Mouse (Mus musculus): ENCODE results near the gene Olfr963. TPM values are rescaled to one million over a fixed set of nuclear protein-coding genes. Genes with fewer than 3 reads are reported as not detected.
A peak's percentile ranks its signal among the peaks of the same experiment; 100 is the strongest.
"Not testable (repeated sequence)": the region's sequence is repeated elsewhere in the genome, so short reads cannot be mapped to it uniquely, and the experiment has no call there.

Olfr963 gene
- total and polyA plus RNA-seq, 2 experiments from 2014 or later: not detected

DNA sequence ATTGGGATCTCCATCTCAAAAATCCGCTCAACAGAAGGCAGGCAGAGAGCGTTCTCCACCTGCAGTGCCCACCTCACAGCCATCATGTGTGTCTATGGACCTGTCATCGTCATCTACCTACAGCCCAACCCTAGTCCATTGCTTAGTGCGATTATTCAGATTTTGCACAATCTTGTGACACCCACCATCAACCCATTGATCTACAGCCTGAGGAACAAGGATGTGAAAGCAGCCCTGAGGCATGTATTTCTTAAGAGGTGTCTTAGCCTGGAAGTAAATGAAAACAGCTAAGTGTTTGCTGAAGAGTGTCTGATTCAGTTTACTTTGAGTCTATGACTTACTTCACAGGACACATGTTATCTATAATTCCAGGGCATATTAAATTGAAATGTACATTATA, 19.6 kb upstream of the Olfr963 start:
- Histone ChIP-seq H3K36me3 (ENCODE audit: insufficient read depth) (no peaks in the 10 kb centered on the region), H3K4me1 (ENCODE audit: insufficient read depth) (no peaks in the 10 kb centered on the region), H3K27me3 (ENCODE audit: insufficient read depth, low read length) (no peaks in the 10 kb centered on the region), H3K27ac (ENCODE audit: low read depth, low read length) (no peak overlapping the region), H3K4me2 (ENCODE audit: low read depth) (no peak overlapping the region), H3K9me3 (ENCODE audit: low read length) (no peaks in the 10 kb centered on the region), H3K4me3 (ENCODE audit: low read depth, low read length) (no peak overlapping the region), H3K9ac (no peak overlapping the region)
- no peak for ATAC-seq
- DNase-seq: no peak
- 94% methylated on average over 4 of the region's 4 CpGs for WGBS
- no peak for TF ChIP-seq CTCF (IDR thresholded peaks at IDR 0.05; ENCODE audit: low read depth)

DNA sequence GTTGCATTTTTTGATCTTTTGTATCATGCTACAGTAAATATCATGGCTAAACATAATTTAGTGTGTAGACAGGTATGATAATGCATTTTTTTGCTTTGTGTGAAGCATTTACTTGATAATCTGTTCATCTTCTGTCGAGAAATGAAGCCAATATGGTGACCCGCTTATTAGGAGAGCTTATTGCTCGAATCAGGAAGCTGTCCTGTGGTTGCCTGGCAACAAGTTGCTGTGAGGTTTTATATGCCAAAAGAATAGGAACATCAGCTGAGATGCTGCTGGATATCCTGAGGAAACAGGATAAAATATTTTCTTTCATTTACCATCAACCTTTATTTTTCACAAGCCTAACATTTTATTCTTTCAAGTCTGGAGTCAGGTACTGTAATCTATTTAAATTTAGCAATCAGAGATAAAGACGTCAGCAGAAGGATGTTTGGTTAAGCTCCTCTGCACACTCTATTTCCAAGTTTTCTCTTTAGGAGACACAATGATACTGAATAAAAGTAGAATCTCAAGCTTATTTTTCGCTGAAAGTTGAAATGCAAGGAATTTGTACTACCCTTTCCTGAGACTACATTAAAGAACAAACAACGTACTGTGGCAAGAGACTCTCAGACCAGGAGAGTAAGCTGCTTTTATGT, 12.1 kb upstream of the Olfr963 start:
- no peaks in the 10 kb centered on the region for H3K9me3 ChIP-seq (ENCODE audit: low read length)
- ATAC-seq (peak; percentile 63), DNase-seq (peak; percentile 45)
- no peak overlapping the region for H3K4me2 ChIP-seq (ENCODE audit: low read depth)
- 56% methylated on average over 6 of the region's 6 CpGs for WGBS
- no peaks in the 10 kb centered on the region for H3K36me3 ChIP-seq (ENCODE audit: insufficient read depth)
- H3K9ac ChIP-seq: no peak overlapping the region
- no peak for TF ChIP-seq CTCF (IDR thresholded peaks at IDR 0.05; ENCODE audit: low read depth)
- H3K27me3 ChIP-seq (ENCODE audit: insufficient read depth, low read length): no peaks in the 10 kb centered on the region
- H3K4me3 ChIP-seq (ENCODE audit: low read depth, low read length): no peak overlapping the region
- H3K27ac ChIP-seq (ENCODE audit: low read depth, low read length): no peak overlapping the region
- no peaks in the 10 kb centered on the region for H3K4me1 ChIP-seq (ENCODE audit: insufficient read depth)

DNA sequence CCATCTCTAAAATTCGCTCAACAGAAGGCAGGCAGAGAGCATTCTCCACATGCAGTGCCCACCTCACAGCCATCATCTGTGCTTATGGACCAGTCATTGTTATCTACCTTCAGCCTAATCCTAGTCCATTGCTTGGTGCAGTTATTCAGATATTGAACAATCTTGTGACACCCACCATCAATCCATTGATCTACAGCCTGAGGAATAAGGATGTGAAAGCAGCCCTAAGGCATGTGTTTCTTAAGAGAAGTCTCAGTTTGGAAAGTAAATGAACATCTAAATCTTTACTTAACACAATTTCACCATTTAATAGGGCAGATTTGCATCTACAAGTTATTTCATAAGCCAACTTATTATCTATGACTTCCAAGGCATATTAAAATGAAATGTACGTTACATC, 2.7 kb downstream of the Olfr963 start:
- H3K4me3 ChIP-seq (ENCODE audit: low read depth, low read length): no peak overlapping the region
- H3K27me3 ChIP-seq (ENCODE audit: insufficient read depth, low read length): no peaks in the 10 kb centered on the region
- no peak overlapping the region for H3K27ac ChIP-seq (ENCODE audit: low read depth, low read length)
- no peak for ATAC-seq
- DNase-seq: no peak
- no peaks in the 10 kb centered on the region for H3K36me3 ChIP-seq (ENCODE audit: insufficient read depth)
- no peaks in the 10 kb centered on the region for H3K9me3 ChIP-seq (ENCODE audit: low read length)
- no peaks in the 10 kb centered on the region for H3K4me1 ChIP-seq (ENCODE audit: insufficient read depth)
- H3K4me2 ChIP-seq (ENCODE audit: low read depth): no peak overlapping the region
- no peak for TF ChIP-seq CTCF (IDR thresholded peaks at IDR 0.05; ENCODE audit: low read depth)
- 85% methylated on average over 2 of the region's 2 CpGs for WGBS
- no peak overlapping the region for H3K9ac ChIP-seq

DNA sequence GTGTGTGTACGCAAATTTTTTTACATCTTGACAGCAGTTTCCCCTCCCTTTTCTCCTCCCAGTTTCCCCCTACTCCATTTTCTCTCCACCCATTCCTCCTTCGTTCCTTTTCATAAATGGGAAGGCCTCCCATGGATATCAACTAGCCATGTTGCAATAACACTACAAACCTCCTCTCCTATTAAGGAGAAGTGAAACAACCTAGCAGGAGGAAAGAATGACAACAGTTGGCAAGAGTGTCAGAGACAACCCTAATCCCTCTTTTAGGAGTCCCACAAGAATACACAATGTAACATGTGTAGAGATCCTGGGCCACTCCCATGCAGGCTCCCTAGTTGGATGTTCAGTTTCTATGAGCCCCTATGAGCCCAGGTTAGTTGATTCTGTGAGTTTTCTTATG, 7.8 kb downstream of the Olfr963 start:
- H3K36me3 ChIP-seq (ENCODE audit: insufficient read depth): no peaks in the 10 kb centered on the region
- H3K27me3 ChIP-seq (ENCODE audit: insufficient read depth, low read length): no peaks in the 10 kb centered on the region
- H3K9ac ChIP-seq: no peak overlapping the region
- H3K27ac ChIP-seq (ENCODE audit: low read depth, low read length): no peak overlapping the region
- ATAC-seq: no peak
- DNase-seq: no peak
- no peak overlapping the region for H3K4me3 ChIP-seq (ENCODE audit: low read depth, low read length)
- H3K9me3 ChIP-seq (ENCODE audit: low read length): no peaks in the 10 kb centered on the region
- H3K4me1 ChIP-seq (ENCODE audit: insufficient read depth): no peaks in the 10 kb centered on the region
- TF ChIP-seq CTCF (IDR thresholded peaks at IDR 0.05; ENCODE audit: low read depth): no peak
- H3K4me2 ChIP-seq (ENCODE audit: low read depth): no peak overlapping the region
- 85% methylated on average over 2 of the region's 2 CpGs for WGBS

DNA sequence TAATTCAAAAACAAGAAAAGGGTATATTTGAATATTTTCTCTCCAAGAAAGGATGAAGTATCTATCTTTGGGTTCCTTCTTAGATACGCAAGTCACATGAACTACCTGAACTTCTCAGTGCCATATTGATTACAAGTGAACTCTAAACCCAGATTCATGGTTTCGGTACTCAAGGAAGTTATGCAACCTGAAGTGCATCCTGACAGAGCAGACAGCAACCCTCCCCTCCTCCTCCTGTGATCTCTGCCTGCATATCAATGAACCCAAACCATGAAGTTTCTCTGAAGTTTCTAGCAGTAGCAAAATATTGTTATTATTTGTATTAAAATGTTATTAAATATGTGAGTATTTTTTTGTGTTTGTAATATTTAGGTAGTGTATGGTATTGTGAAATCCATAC, 11.6 kb downstream of the Olfr963 start:
- Histone ChIP-seq H3K36me3 (ENCODE audit: insufficient read depth) (no peaks in the 10 kb centered on the region), H3K4me3 (ENCODE audit: low read depth, low read length) (no peak overlapping the region)
- 98% methylated on average over 2 of the region's 2 CpGs for WGBS

DNA sequence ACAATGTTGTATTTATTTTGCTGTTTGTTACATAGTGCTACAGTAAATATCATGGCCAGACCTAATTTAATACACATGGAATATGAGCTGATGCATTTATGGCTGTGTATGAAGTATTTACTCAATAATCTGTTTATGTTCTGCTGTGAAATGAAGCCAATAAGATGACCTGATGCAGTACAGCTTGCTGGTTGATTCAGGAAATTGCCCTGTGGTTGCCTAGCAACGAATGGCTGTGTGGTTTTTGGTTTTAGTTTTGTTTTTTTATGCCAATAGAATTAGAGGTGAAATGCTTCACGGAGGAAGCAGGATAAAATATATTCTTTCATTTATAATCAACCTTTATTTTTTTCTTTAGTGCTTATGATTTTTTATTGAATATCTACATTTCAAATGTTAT, 12.3 kb downstream of the Olfr963 start:
- H3K4me2 ChIP-seq (ENCODE audit: low read depth): no peak overlapping the region
- DNase-seq (peak; percentile 31), ATAC-seq (no peak)

More for the DNA sequence above, 11.6 kb downstream of the Olfr963 start:
- no peak overlapping the region for H3K27ac ChIP-seq (ENCODE audit: low read depth, low read length)
- H3K9me3 ChIP-seq (ENCODE audit: low read length): no peaks in the 10 kb centered on the region
- H3K4me2 ChIP-seq (ENCODE audit: low read depth): no peak overlapping the region
- no peak for ATAC-seq
- no peaks in the 10 kb centered on the region for H3K4me1 ChIP-seq (ENCODE audit: insufficient read depth)
- H3K27me3 ChIP-seq (ENCODE audit: insufficient read depth, low read length): no peaks in the 10 kb centered on the region
- no peak for DNase-seq
- no peak overlapping the region for H3K9ac ChIP-seq
- TF ChIP-seq CTCF (IDR thresholded peaks at IDR 0.05; ENCODE audit: low read depth): no peak

DNA sequence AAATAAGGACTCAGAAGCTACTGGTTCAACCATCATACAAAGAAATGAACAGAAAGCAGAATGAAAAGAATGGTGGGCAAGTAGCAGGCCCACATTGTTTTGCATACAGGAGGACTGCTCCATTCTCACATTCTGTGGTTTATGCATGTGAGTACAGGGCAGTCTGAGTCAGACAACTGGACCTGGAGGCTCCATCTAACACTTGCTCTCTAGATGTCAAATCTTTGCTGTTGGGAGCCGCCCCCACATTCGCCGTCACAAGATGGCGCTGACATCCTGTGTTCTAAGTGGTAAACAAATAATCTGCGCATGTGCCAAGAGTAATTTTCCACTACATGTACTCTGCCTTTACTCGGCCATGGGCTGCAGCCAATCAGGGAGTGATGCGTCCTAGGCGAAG, 34.1 kb downstream of the Olfr963 start:
- WGBS: 75% methylated on average over 8 of the region's 8 CpGs
- not testable (repeated sequence) for H3K4me2 ChIP-seq (ENCODE audit: low read depth); DNase-seq; H3K27me3 ChIP-seq (ENCODE audit: insufficient read depth, low read length); H3K4me3 ChIP-seq (ENCODE audit: low read depth, low read length); ATAC-seq; H3K36me3 ChIP-seq (ENCODE audit: insufficient read depth); H3K9ac ChIP-seq; H3K27ac ChIP-seq (ENCODE audit: low read depth, low read length); H3K4me1 ChIP-seq (ENCODE audit: insufficient read depth); H3K9me3 ChIP-seq (ENCODE audit: low read length)

More for the DNA sequence above, 12.3 kb downstream of the Olfr963 start:
- H3K9me3 ChIP-seq (ENCODE audit: low read length): no peaks in the 10 kb centered on the region
- H3K4me1 ChIP-seq (ENCODE audit: insufficient read depth): no peaks in the 10 kb centered on the region
- no peaks in the 10 kb centered on the region for H3K36me3 ChIP-seq (ENCODE audit: insufficient read depth)
- TF ChIP-seq CTCF (IDR thresholded peaks at IDR 0.05; ENCODE audit: low read depth): no peak
- H3K4me3 ChIP-seq (ENCODE audit: low read depth, low read length): no peak overlapping the region
- H3K9ac ChIP-seq: no peak overlapping the region
- H3K27me3 ChIP-seq (ENCODE audit: insufficient read depth, low read length): no peaks in the 10 kb centered on the region
- WGBS: 63% methylated on average over 2 of the region's 2 CpGs
- no peak overlapping the region for H3K27ac ChIP-seq (ENCODE audit: low read depth, low read length)
